Mouse (Mus musculus) gastrocnemius, postnatal 36 days (tissue): ENCODE measurements around the gene Pth2. TPM values are rescaled to one million over a fixed set of nuclear protein-coding genes. Genes with fewer than 3 reads are reported as not detected.
"Not testable (repeated sequence)": the region's sequence is repeated elsewhere in the genome, so short reads cannot be mapped to it uniquely, and the experiment has no call there.

Experiments used
- DNase-seq, 2 experiments: peaks; one replicate each; pipeline ENCODE4 v3.0.0; 2022
- intact Hi-C: fragments of 180-260 bp; cut with DNase I; formaldehyde crosslinking; loops from one replicate; pipeline ENCODE4 v1.15.1; 2025
- total RNA-seq, 2 experiments: library from RNA; stranded (reverse); gene quantifications; 2 replicates each; pipeline ENCODE4 v1.2.3; 2021

Gene Pth2
- total RNA-seq, 2 experiments from 2014 or later: not detected

GRCm38 (mm10) chr7:45151303-45151702, 29.5 kb upstream of the Pth2 start:
- intact Hi-C loops: no loop called here
- DNase-seq: peak in 1 of 2 experiments; percentile 31

GRCm38 (mm10) chr7:45153052-45153451, 27.7 kb upstream of the Pth2 start:
- DNase-seq, intact Hi-C loops: not testable (repeated sequence)

- intact Hi-C loops: no loop called here
- DNase-seq: no peak
Measured at GRCm38 (mm10) chr7:45153586-45153985, 27.2 kb upstream of the Pth2 start.

GRCm38 (mm10) chr7:45154096-45154992, 26.5 kb upstream of the Pth2 start, which contains the start of the genes Pih1d1 and Aldh16a1:
Gene Pih1d1, plus strand, starts transcription at chr7:45154303.
Gene Aldh16a1, minus strand, starts transcription at chr7:45154584.
- peak; percentile 96 for DNase-seq
- intact Hi-C loops: no loop called here

GRCm38 (mm10) chr7:45154993-45155514, 25.7 kb upstream of the Pth2 start:
- intact Hi-C loops: no loop called here
- peak; percentile 56 to 58 for DNase-seq

- DNase-seq: no peak
- intact Hi-C loops: no loop called here
Measured at GRCm38 (mm10) chr7:45155590-45155989, 25.2 kb upstream of the Pth2 start.

GRCm38 (mm10) chr7:45156206-45156605, 24.6 kb upstream of the Pth2 start:
- intact Hi-C loops: no loop called here
- DNase-seq: no peak

- no peak for DNase-seq
- intact Hi-C loops: no loop called here
Measured at GRCm38 (mm10) chr7:45157459-45157858, 23.3 kb upstream of the Pth2 start.

GRCm38 (mm10) chr7:45158991-45159390, 21.8 kb upstream of the Pth2 start:
- no peak for DNase-seq
- intact Hi-C loops: no loop called here

GRCm38 (mm10) chr7:45160316-45160800, 20.4 kb upstream of the Pth2 start:
- no peak for DNase-seq
- intact Hi-C loops: no loop called here

- no peak for DNase-seq
- intact Hi-C loops: no loop called here
Measured at GRCm38 (mm10) chr7:45160866-45161265, 19.9 kb upstream of the Pth2 start.

GRCm38 (mm10) chr7:45161612-45162473, 19.0 kb upstream of the Pth2 start:
- intact Hi-C loops: loop anchor here (1.0 kb wide), 1 partner anchor 36 kb away; no protein-coding TSS in a partner anchor
- peak; percentile 83 to 85 for DNase-seq

GRCm38 (mm10) chr7:45162551-45162950, 18.2 kb upstream of the Pth2 start:
- intact Hi-C loops: loop anchor here (1.0 kb wide), 1 partner anchor 36 kb away; no protein-coding TSS in a partner anchor
- DNase-seq: no peak

- intact Hi-C loops: loop anchor here (1.0 kb wide), 1 partner anchor 35 kb away; no protein-coding TSS in a partner anchor
- DNase-seq: no peak
Measured at GRCm38 (mm10) chr7:45162996-45163615, 17.7 kb upstream of the Pth2 start.

GRCm38 (mm10) chr7:45163735-45164490, 16.9 kb upstream of the Pth2 start, which contains the start of gene Slc17a7:
Gene Slc17a7, plus strand, starts transcription at chr7:45163949.
- intact Hi-C loops: no loop called here
- DNase-seq: no peak

GRCm38 (mm10) chr7:45164833-45165232, 16.0 kb upstream of the Pth2 start:
- intact Hi-C loops: no loop called here

GRCm38 (mm10) chr7:45165701-45166100, 15.1 kb upstream of the Pth2 start:
- intact Hi-C loops: no loop called here
- DNase-seq: no peak

More at GRCm38 (mm10) chr7:45164833-45165232, 16.0 kb upstream of the Pth2 start:
- no peak for DNase-seq

GRCm38 (mm10) chr7:45166950-45167401, 13.8 kb upstream of the Pth2 start:
- intact Hi-C loops: no loop called here
- no peak for DNase-seq
